Mouse (Mus musculus): ENCODE measurements at regions not wholly inside any gene's neighbourhood (a gene's known extent, or its start where the extent isn't known, plus 50 kb on each side); places are given as distances from the start of the nearest gene placed in this dataset.

GRCm38 (mm10) chr3:143078310-143078709 is 196.5 kb upstream of the Pkn2 start:
- Histone ChIP-seq H3K27me3 (no peaks in the 10 kb centered on the region), H3K4me3 (no peak overlapping the region), H3K9ac (replicated peaks) (no peak overlapping the region), H3K4me2 (replicated peaks) (no peak overlapping the region), H3K27ac (replicated peaks) (no peak overlapping the region), H3K9me3 (no peaks in the 10 kb centered on the region), H3K4me1 (no peaks in the 10 kb centered on the region), H3K36me3 (no peaks in the 10 kb centered on the region)
- no peak for ATAC-seq (replicated peaks)
- 70% methylated on average over 7 of the region's 7 CpGs for WGBS

- H3K4me2 ChIP-seq (replicated peaks) = no peak overlapping the region
- H3K27me3 ChIP-seq = no peaks in the 10 kb centered on the region
- 79% methylated on average over 4 of the region's 4 CpGs for WGBS
- no peak overlapping the region for H3K9ac ChIP-seq (replicated peaks)
- H3K4me3 ChIP-seq = no peak overlapping the region
- ATAC-seq (replicated peaks) = no peak
- no peaks in the 10 kb centered on the region for H3K9me3 ChIP-seq
- H3K27ac ChIP-seq (replicated peaks) = no peak overlapping the region
- no peaks in the 10 kb centered on the region for H3K36me3 ChIP-seq
- H3K4me1 ChIP-seq = no peaks in the 10 kb centered on the region
These were observed 190.1 kb upstream of the Pkn2 start for GRCm38 (mm10) chr3:143071839-143072373.

- H3K4me2 ChIP-seq (replicated peaks) = no peak overlapping the region
- no peaks in the 10 kb centered on the region for H3K9me3 ChIP-seq
- WGBS = 93% methylated on average over 3 of the region's 3 CpGs
- no peak for ATAC-seq (replicated peaks)
- no peaks in the 10 kb centered on the region for H3K4me1 ChIP-seq
- H3K4me3 ChIP-seq = no peak overlapping the region
- no peaks in the 10 kb centered on the region for H3K36me3 ChIP-seq
- H3K27ac ChIP-seq (replicated peaks) = no peak overlapping the region
- no peaks in the 10 kb centered on the region for H3K27me3 ChIP-seq
- H3K9ac ChIP-seq (replicated peaks) = no peak overlapping the region
These were observed 173.1 kb upstream of the Pkn2 start for GRCm38 (mm10) chr3:143054858-143055257.

- no peaks in the 10 kb centered on the region for H3K27me3 ChIP-seq
- no peak overlapping the region for H3K9ac ChIP-seq (replicated peaks)
- H3K36me3 ChIP-seq = no peaks in the 10 kb centered on the region
- H3K27ac ChIP-seq (replicated peaks) = no peak overlapping the region
- no peak overlapping the region for H3K4me3 ChIP-seq
- WGBS = 68% methylated on average over 11 of the region's 11 CpGs
- no peaks in the 10 kb centered on the region for H3K4me1 ChIP-seq
- ATAC-seq (replicated peaks) = 0 out of 2 replicates have a peak, but pooled peaks have one; percentile 11
- no peaks in the 10 kb centered on the region for H3K9me3 ChIP-seq
- H3K4me2 ChIP-seq (replicated peaks) = no peak overlapping the region
These were observed 171.6 kb upstream of the Pkn2 start for GRCm38 (mm10) chr3:143053286-143053993.

GRCm38 (mm10) chr3:143040666-143041065 is 158.9 kb upstream of the Pkn2 start:
- Histone ChIP-seq H3K9ac (replicated peaks) (no peak overlapping the region), H3K9me3 (no peaks in the 10 kb centered on the region)
- WGBS = 91% methylated on average over 3 of the region's 3 CpGs

GRCm38 (mm10) chr3:143036108-143036507 is 154.3 kb upstream of the Pkn2 start:
- Histone ChIP-seq H3K4me3 (no peak overlapping the region), H3K4me1 (no peaks in the 10 kb centered on the region), H3K27me3 (no peaks in the 10 kb centered on the region), H3K36me3 (no peaks in the 10 kb centered on the region), H3K9ac (replicated peaks) (no peak overlapping the region), H3K27ac (replicated peaks) (no peak overlapping the region), H3K9me3 (no peaks in the 10 kb centered on the region), H3K4me2 (replicated peaks) (no peak overlapping the region)
- 95% methylated on average over 1 of the region's 1 CpGs for WGBS
- no peak for ATAC-seq (replicated peaks)

More at GRCm38 (mm10) chr3:143040666-143041065, 158.9 kb upstream of the Pkn2 start:
- Histone ChIP-seq H3K4me2 (replicated peaks) (no peak overlapping the region), H3K27me3 (no peaks in the 10 kb centered on the region), H3K4me1 (no peaks in the 10 kb centered on the region), H3K36me3 (no peaks in the 10 kb centered on the region), H3K4me3 (no peak overlapping the region), H3K27ac (replicated peaks) (no peak overlapping the region)
- ATAC-seq (replicated peaks) = no peak

- no peak overlapping the region for H3K4me2 ChIP-seq (replicated peaks)
- H3K9me3 ChIP-seq = no peaks in the 10 kb centered on the region
- no peak for ATAC-seq (replicated peaks)
- no peaks in the 10 kb centered on the region for H3K36me3 ChIP-seq
- no peaks in the 10 kb centered on the region for H3K4me1 ChIP-seq
- H3K27ac ChIP-seq (replicated peaks) = no peak overlapping the region
- no peak overlapping the region for H3K9ac ChIP-seq (replicated peaks)
- no peak overlapping the region for H3K4me3 ChIP-seq
- no peaks in the 10 kb centered on the region for H3K27me3 ChIP-seq
- 74% methylated on average over 9 of the region's 9 CpGs for WGBS
These were observed 152.8 kb upstream of the Pkn2 start for GRCm38 (mm10) chr3:143034588-143034987.

- Histone ChIP-seq H3K36me3 (no peaks in the 10 kb centered on the region), H3K4me1 (no peaks in the 10 kb centered on the region), H3K9me3 (no peaks in the 10 kb centered on the region), H3K9ac (replicated peaks) (no peak overlapping the region), H3K27me3 (no peaks in the 10 kb centered on the region), H3K27ac (replicated peaks) (no peak overlapping the region), H3K4me3 (no peak overlapping the region), H3K4me2 (replicated peaks) (no peak overlapping the region)
- no peak for ATAC-seq (replicated peaks)
- 77% methylated on average over 4 of the region's 4 CpGs for WGBS
These were observed 140.7 kb upstream of the Pkn2 start for GRCm38 (mm10) chr3:143022486-143022885.

GRCm38 (mm10) chr3:143021159-143021871 is 139.5 kb upstream of the Pkn2 start:
- Histone ChIP-seq H3K27ac (replicated peaks) (no peak overlapping the region), H3K9me3 (no peaks in the 10 kb centered on the region), H3K36me3 (no peaks in the 10 kb centered on the region), H3K4me1 (no peaks in the 10 kb centered on the region), H3K27me3 (no peaks in the 10 kb centered on the region), H3K9ac (replicated peaks) (no peak overlapping the region), H3K4me2 (replicated peaks) (no peak overlapping the region), H3K4me3 (no peak overlapping the region)
- 84% methylated on average over 11 of the region's 11 CpGs for whole genome bisulfite sequencing
- no peak for ATAC-seq (replicated peaks)

GRCm38 (mm10) chr3:143017480-143017879 is 135.7 kb upstream of the Pkn2 start:
- H3K4me1 ChIP-seq = no peaks in the 10 kb centered on the region
- H3K27me3 ChIP-seq = no peaks in the 10 kb centered on the region
- no peak for ATAC-seq (replicated peaks)
- H3K27ac ChIP-seq (replicated peaks) = no peak overlapping the region
- no peak overlapping the region for H3K4me3 ChIP-seq
- no peak overlapping the region for H3K4me2 ChIP-seq (replicated peaks)
- H3K9me3 ChIP-seq = no peaks in the 10 kb centered on the region
- 85% methylated on average over 4 of the region's 4 CpGs for WGBS
- no peak overlapping the region for H3K9ac ChIP-seq (replicated peaks)
- H3K36me3 ChIP-seq = no peaks in the 10 kb centered on the region

GRCm38 (mm10) chr3:143016758-143017157 is 135.0 kb upstream of the Pkn2 start:
- WGBS = 86% methylated on average over 5 of the region's 5 CpGs

GRCm38 (mm10) chr3:143014421-143014820 is 132.6 kb upstream of the Pkn2 start:
- Histone ChIP-seq H3K27ac (replicated peaks) (no peak overlapping the region), H3K4me3 (no peak overlapping the region), H3K4me1 (no peaks in the 10 kb centered on the region), H3K4me2 (replicated peaks) (no peak overlapping the region), H3K27me3 (no peaks in the 10 kb centered on the region), H3K36me3 (no peaks in the 10 kb centered on the region), H3K9ac (replicated peaks) (no peak overlapping the region), H3K9me3 (no peaks in the 10 kb centered on the region)
- 90% methylated on average over 4 of the region's 4 CpGs for WGBS
- ATAC-seq (replicated peaks) = no peak

More at GRCm38 (mm10) chr3:143016758-143017157, 135.0 kb upstream of the Pkn2 start:
- Histone ChIP-seq H3K9ac (replicated peaks) (no peak overlapping the region), H3K4me1 (no peaks in the 10 kb centered on the region), H3K4me3 (no peak overlapping the region), H3K27me3 (no peaks in the 10 kb centered on the region), H3K9me3 (no peaks in the 10 kb centered on the region), H3K36me3 (no peaks in the 10 kb centered on the region), H3K27ac (replicated peaks) (no peak overlapping the region), H3K4me2 (replicated peaks) (no peak overlapping the region)
- no peak for ATAC-seq (replicated peaks)
